Mouse (Mus musculus) forebrain, postnatal 0 days (tissue): ENCODE measurements at regions not wholly inside any gene's neighbourhood (a gene's known extent, or its start where the extent isn't known, plus 50 kb on each side); places are given as distances from the start of the nearest gene placed in this dataset.

Experiments used
- ATAC-seq: fragments of 200-750 bp; cut with Nextera tagmentation; 2 replicates; pipeline ENCODE4 v1.8.0; 2017; ENCODE audit warnings: mild to moderate bottlenecking, moderate library complexity
- DNase-seq: peaks from one replicate; pipeline ENCODE4 v3.0.0-alpha.2; 2015
- H3K27ac ChIP-seq: fragments of 300-500 bp; sonication (generic); 2 replicates; pipeline ENCODE4 v1.5.1; 2014; ENCODE audit warnings: low read depth, mild to moderate bottlenecking, antibody characterized with exemption, low read length, moderate library complexity, mixed read lengths
- H3K27me3 ChIP-seq: fragments of 300-500 bp; sonication (generic); 2 replicates; pipeline ENCODE4 v1.6.1; 2014; ENCODE audit warnings: mild to moderate bottlenecking, low read length, mixed read lengths; ENCODE audit not compliant: insufficient read depth
- H3K36me3 ChIP-seq: fragments of 300-500 bp; sonication (generic); 2 replicates; pipeline ENCODE4 v1.6.1; 2014; ENCODE audit warnings: mild to moderate bottlenecking, moderate library complexity; ENCODE audit not compliant: insufficient read depth
- H3K4me1 ChIP-seq: fragments of 300-500 bp; sonication (generic); 2 replicates; pipeline ENCODE4 v1.6.1; 2014; ENCODE audit warnings: antibody characterized with exemption; ENCODE audit not compliant: insufficient read depth
- H3K4me2 ChIP-seq: fragments of 300-500 bp; sonication (generic); 2 replicates; pipeline ENCODE4 v1.6.1; 2014; ENCODE audit warnings: low read depth, mild to moderate bottlenecking, moderate library complexity
- H3K4me3 ChIP-seq: fragments of 300-500 bp; sonication (generic); 2 replicates; pipeline ENCODE4 v1.5.1; 2014; ENCODE audit warnings: low read depth, low read length, mixed read lengths
- H3K9ac ChIP-seq: fragments of 300-500 bp; sonication (generic); 2 replicates; pipeline ENCODE4 v1.6.1; 2014; ENCODE audit warnings: mild to moderate bottlenecking
- H3K9me3 ChIP-seq: fragments of 300-500 bp; sonication (generic); 2 replicates; pipeline ENCODE4 v1.6.1; 2016; ENCODE audit warnings: low read length
- CTCF ChIP-seq: sonication (generic); IDR thresholded peaks from 2 replicates; pipeline ENCODE4 v1.5.1; 2016; ENCODE audit warnings: antibody characterized with exemption, control low read depth, low read depth
- WGBS: fragments of 180-500 bp; shearing (Covaris S2); extraction: QIAGEN DNeasy Blood & Tissue Kit; methylation state at CpG from one replicate; pipeline ENCODE4 v1.1.7; 2014; 5-methylcytosine and 5-hydroxymethylcytosine counted together

GRCm38 (mm10) chr6:18670677-18671076 lies 156.0 kb upstream of the Cttnbp2 start:
- Histone ChIP-seq H3K4me2 (no peak overlapping the region), H3K27ac (no peak overlapping the region), H3K27me3 (no peaks in the 10 kb centered on the region), H3K4me1 (no peaks in the 10 kb centered on the region), H3K9ac (no peak overlapping the region), H3K4me3 (no peak overlapping the region), H3K36me3 (no peaks in the 10 kb centered on the region), H3K9me3 (no peaks in the 10 kb centered on the region)
- WGBS: 93% methylated on average over 1 of the region's 1 CpGs
- ATAC-seq (no peak), DNase-seq (no peak)
- TF ChIP-seq CTCF: no peak

- no peaks in the 10 kb centered on the region for H3K4me1 ChIP-seq
- no peaks in the 10 kb centered on the region for H3K27me3 ChIP-seq
- H3K27ac ChIP-seq: no peak overlapping the region
- no peak overlapping the region for H3K4me3 ChIP-seq
- no peak for DNase-seq
- ATAC-seq: peak; percentile 61; the same call in 1 of the 2 replicates
- H3K36me3 ChIP-seq: no peaks in the 10 kb centered on the region
- no peak overlapping the region for H3K9ac ChIP-seq
- H3K9me3 ChIP-seq: no peaks in the 10 kb centered on the region
- no peak overlapping the region for H3K4me2 ChIP-seq
- 20% methylated on average over 5 of the region's 5 CpGs for WGBS
- TF ChIP-seq CTCF: no peak
These were observed 160.1 kb upstream of the Cttnbp2 start for GRCm38 (mm10) chr6:18674584-18675250.

- no peak for TF ChIP-seq CTCF
- ATAC-seq (no peak), DNase-seq (no peak)
- WGBS: 59% methylated on average over 4 of the region's 4 CpGs
- Histone ChIP-seq H3K4me1 (no peaks in the 10 kb centered on the region), H3K27me3 (no peaks in the 10 kb centered on the region), H3K27ac (no peak overlapping the region), H3K9me3 (no peaks in the 10 kb centered on the region), H3K4me2 (no peak overlapping the region), H3K9ac (no peak overlapping the region), H3K36me3 (no peaks in the 10 kb centered on the region), H3K4me3 (no peak overlapping the region)
These were observed 162.5 kb upstream of the Cttnbp2 start for GRCm38 (mm10) chr6:18677131-18677530.

- TF ChIP-seq CTCF: no peak
- Histone ChIP-seq H3K9me3 (no peaks in the 10 kb centered on the region), H3K4me2 (no peak overlapping the region), H3K27me3 (no peaks in the 10 kb centered on the region), H3K4me1 (no peaks in the 10 kb centered on the region), H3K4me3 (no peak overlapping the region), H3K27ac (no peak overlapping the region), H3K9ac (no peak overlapping the region), H3K36me3 (no peaks in the 10 kb centered on the region)
- ATAC-seq (peak; percentile 69; the same call in 1 of the 2 replicates), DNase-seq (no peak)
These were observed 166.1 kb upstream of the Cttnbp2 start for GRCm38 (mm10) chr6:18680712-18681111.

DNA sequence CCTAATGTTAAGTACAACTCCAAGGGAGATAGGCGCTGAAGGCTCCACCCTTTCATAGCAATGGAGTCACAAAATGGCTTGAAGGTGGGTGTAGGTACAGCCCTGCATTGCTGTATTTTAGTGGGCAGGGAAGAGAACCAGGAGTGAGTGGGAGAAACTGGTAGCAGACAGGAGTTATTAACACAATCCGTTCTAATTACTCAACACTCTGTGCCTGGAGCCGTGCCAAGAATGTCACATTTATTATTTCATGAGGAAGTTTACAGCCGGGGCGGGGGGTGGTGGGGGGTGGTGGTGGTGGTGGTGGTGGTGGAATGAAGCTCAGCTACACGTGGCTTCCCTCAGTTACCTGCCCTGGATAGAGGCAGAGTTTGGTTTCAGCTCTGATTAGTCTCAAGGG lies 166.3 kb upstream of the Lsm8 start:
- Histone ChIP-seq H3K4me1 (no peaks in the 10 kb centered on the region), H3K27me3 (no peaks in the 10 kb centered on the region), H3K9ac (no peak overlapping the region), H3K9me3 (no peaks in the 10 kb centered on the region), H3K4me3 (no peak overlapping the region), H3K27ac (no peak overlapping the region), H3K36me3 (no peaks in the 10 kb centered on the region), H3K4me2 (no peak overlapping the region)
- TF ChIP-seq CTCF: no peak
- DNase-seq: no peak
- WGBS: 42% methylated on average over 6 of the region's 6 CpGs
- ATAC-seq: no peak

- peak; percentile 93 for ATAC-seq
- TF ChIP-seq CTCF: no peak
- Histone ChIP-seq H3K4me2 (no peak overlapping the region), H3K4me1 (no peaks in the 10 kb centered on the region), H3K4me3 (no peak overlapping the region), H3K9ac (no peak overlapping the region), H3K36me3 (no peaks in the 10 kb centered on the region), H3K9me3 (no peaks in the 10 kb centered on the region), H3K27ac (peak overlapping the region; percentile 87), H3K27me3 (no peaks in the 10 kb centered on the region)
- 27% methylated on average over 11 of the region's 11 CpGs for WGBS
- DNase-seq: peak; percentile 82
These were observed 159.6 kb upstream of the Lsm8 start for GRCm38 (mm10) chr6:18688652-18689348.

DNA sequence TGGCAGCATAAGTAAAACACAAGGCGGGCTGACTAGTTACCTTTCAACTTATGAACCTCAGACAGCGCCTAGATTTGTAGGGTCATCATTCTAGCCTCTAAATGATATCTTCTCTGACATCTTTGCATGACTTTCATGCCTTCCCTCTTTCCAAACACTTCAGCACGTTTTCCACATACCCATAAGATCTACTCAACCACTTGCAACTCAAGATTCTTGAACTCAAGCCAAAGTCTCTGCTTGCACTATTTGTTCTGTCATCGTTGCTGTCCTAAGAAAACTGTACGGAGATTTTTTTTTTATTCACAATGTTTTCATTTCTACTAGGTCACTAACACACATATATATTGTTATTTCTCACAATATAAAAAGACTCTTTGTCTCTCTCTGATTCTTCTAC lies 150.8 kb upstream of the Lsm8 start:
- WGBS: 72% methylated on average over 5 of the region's 5 CpGs
- peaks cover 12% of the 10 kb centered on the region; the same call in 1 of the 2 replicates for H3K4me1 ChIP-seq
- no peaks in the 10 kb centered on the region for H3K27me3 ChIP-seq
- H3K9ac ChIP-seq: no peak overlapping the region
- H3K27ac ChIP-seq: no peak overlapping the region
- no peak overlapping the region for H3K4me2 ChIP-seq
- ATAC-seq (no peak), DNase-seq (no peak)
- no peak for TF ChIP-seq CTCF
- no peak overlapping the region for H3K4me3 ChIP-seq
- H3K36me3 ChIP-seq: no peaks in the 10 kb centered on the region
- no peaks in the 10 kb centered on the region for H3K9me3 ChIP-seq
